Mouse (Mus musculus) stomach, postnatal 0 days (tissue): Measurements from ENCODE around the gene Fam180a.
"Not testable (repeated sequence)": the region's sequence is repeated elsewhere in the genome, so short reads cannot be mapped to it uniquely, and the experiment has no call there.

Experiments used
- CTCF ChIP-seq: IDR thresholded peaks from 2 replicates; pipeline ENCODE4 v1.5.1; 2016; ENCODE audit warnings: antibody characterized with exemption, low read depth, mild to moderate bottlenecking, moderate library complexity
- EP300 ChIP-seq: optimal IDR thresholded peaks from 2 replicates; pipeline ENCODE3; 2016; ENCODE audit warnings: antibody characterized with exemption

DNA sequence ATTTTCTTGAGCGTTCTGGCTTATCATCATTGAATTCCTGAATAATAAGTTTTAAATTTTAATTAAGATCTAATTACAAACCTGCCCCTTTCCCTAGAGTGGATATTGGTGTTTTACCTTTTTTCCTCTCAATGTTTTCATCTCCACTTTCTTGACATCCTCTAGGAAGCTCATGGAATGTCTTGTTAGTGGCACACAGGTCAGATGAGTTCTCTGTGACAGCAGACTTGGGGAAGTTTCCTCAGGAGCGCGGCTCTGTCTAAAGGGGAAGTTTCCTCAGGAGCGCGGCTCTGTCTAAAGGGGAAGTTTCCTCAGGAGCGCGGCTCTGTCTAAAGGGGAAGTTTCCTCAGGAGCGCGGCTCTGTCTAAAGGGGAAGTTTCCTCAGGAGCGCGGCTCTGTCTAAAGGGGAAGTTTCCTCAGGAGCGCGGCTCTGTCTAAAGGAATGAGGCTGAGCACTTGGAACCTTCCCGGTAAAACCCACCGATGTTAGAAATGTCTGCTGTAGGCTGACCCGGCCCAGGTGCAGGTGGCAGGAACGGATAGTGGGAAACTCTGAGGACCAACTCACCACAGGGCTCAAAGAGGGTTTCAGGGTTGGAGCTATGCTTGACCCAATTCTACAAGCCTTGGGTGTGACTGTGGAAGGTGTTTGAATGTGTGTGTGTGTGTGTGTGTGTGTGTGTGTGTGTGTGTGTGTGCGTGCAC lies 43.8 kb upstream of the Fam180a start:
- TF ChIP-seq EP300, CTCF: not testable (repeated sequence)
